Mouse (Mus musculus): ENCODE results near the gene Satb2.

DNA sequence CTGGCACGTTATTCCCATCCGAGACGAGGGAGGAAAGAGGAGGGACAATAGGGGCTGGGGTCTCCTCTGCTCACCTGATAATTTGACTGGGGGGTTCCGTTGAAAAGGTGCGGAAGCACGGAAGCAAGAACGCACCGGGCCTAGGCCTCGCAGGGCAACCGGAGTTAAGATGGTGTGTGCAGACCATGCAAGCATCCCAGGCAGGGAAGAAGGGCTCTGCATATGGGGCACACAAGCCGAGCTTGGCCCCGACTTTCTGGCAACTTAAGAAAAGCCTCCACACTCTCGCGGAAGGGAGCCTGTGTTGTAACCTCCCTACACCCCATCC lies 6.0 kb upstream of the Satb2 start:
- no peak for TF ChIP-seq CTCF (IDR thresholded peaks at IDR 0.05; ENCODE audit: low read depth)
- TF ChIP-seq EP300 (IDR thresholded peaks at IDR 0.05; ENCODE audit: low read depth), result no peak

Data from heart, postnatal 0 days (tissue).